Mouse (Mus musculus): ENCODE data around the gene Auts2. TPM values are rescaled to one million over a fixed set of nuclear protein-coding genes. Genes with fewer than 3 reads are reported as not detected.

Gene Auts2
- polyA plus RNA-seq, 1 experiment from 2014 or later: 32.6 TPM

DNA sequence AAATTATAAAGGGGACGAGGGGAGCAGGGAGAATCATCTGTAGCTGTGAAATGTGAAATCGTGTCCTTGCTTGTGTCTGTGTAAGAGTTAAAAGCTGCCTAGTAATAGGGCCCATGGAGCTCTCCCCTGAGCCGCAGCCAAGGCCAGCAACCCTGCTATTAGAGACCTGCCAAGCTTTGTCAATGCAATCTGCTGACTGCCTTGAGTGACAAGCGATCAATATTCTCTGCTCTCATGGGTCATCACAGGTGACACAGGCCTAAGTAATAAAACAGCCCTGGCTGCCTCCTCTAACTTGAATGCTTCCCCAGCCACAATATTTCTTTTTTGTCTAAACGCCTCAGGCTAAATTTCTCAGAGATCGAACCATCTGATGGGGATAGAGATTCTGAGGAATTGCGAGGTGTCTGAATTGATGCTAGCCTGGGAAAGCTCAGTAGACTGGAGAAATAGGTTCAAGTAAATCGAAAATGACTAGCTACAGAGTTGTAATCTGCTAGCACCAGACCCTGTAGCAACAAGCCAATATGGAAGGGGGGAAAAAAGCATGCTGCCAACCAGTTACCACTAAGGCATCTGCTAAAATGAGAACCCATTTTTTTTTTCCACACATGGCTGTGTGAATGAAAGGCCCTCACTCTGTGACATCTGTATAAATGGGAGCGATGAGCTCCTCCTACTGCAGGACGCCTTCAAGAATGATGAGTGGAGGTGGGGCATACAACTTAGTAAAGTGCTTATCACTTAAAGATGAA lies 453.5 kb downstream of the Auts2 start:
- Histone ChIP-seq H3K9ac (ENCODE audit: low read depth, low read length) (no peak overlapping the region), H3K9me3 (ENCODE audit: control insufficient read depth, low read length) (no peaks in the 10 kb centered on the region), H3K27me3 (ENCODE audit: control insufficient read depth, insufficient read depth, low read length) (no peaks in the 10 kb centered on the region), H3K4me2 (replicated peaks; ENCODE audit: low read depth, low read length) (no peak overlapping the region), H3K4me3 (ENCODE audit: low read length) (no peak overlapping the region), H3K27ac (ENCODE audit: low read depth, low read length) (no peak overlapping the region), H3K36me3 (ENCODE audit: control insufficient read depth, insufficient read depth, low read length) (no peaks in the 10 kb centered on the region), H3K4me1 (ENCODE audit: control insufficient read depth, insufficient read depth, low read length) (no peaks in the 10 kb centered on the region)
- WGBS: 86% methylated on average over 10 of the region's 10 CpGs
- ATAC-seq (ENCODE audit: low FRiP score, low TSS enrichment): no peak

- 83% methylated on average over 3 of the region's 3 CpGs for WGBS
- Histone ChIP-seq H3K4me1 (ENCODE audit: control insufficient read depth, insufficient read depth, low read length) (no peaks in the 10 kb centered on the region), H3K4me3 (ENCODE audit: low read length) (no peak overlapping the region), H3K9ac (ENCODE audit: low read depth, low read length) (no peak overlapping the region), H3K9me3 (ENCODE audit: control insufficient read depth, low read length) (no peaks in the 10 kb centered on the region), H3K36me3 (ENCODE audit: control insufficient read depth, insufficient read depth, low read length) (no peaks in the 10 kb centered on the region), H3K4me2 (replicated peaks; ENCODE audit: low read depth, low read length) (no peak overlapping the region), H3K27me3 (ENCODE audit: control insufficient read depth, insufficient read depth, low read length) (no peaks in the 10 kb centered on the region), H3K27ac (ENCODE audit: low read depth, low read length) (no peak overlapping the region)
- no peak for ATAC-seq (ENCODE audit: low FRiP score, low TSS enrichment)
These were observed 454.6 kb downstream of the Auts2 start for GRCm38 (mm10) chr5:132088585-132088984.

DNA sequence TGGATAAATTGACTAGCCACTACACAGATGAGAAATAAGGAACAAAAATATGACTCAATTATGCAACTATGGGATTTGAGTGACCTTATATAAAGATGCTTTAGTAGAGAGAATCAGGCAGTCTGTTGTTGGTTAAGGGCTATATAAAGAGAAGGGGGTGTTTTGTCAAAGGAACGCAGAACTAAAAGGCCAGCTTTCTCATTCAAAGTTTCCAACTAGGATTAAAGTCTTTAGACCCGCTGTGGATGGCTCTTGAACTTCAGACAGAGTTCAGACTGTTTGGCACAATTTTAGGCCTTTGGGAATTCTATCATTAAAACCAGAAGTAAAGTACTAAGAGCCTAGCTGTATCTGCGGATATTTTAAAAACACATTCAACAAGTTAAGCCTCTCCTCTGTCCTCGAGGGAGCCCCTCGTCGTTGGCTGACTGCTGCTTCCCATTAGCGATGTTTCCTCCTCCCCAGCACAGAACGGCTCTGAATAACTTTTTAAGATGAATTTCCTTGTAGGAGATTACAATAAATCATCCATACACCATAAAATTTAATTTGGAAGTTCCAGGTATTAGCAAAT lies 459.3 kb downstream of the Auts2 start:
- H3K4me3 ChIP-seq (ENCODE audit: low read length): no peak overlapping the region
- H3K4me2 ChIP-seq (replicated peaks; ENCODE audit: low read depth, low read length): no peak overlapping the region
- H3K9ac ChIP-seq (ENCODE audit: low read depth, low read length): no peak overlapping the region
- no peaks in the 10 kb centered on the region for H3K27me3 ChIP-seq (ENCODE audit: control insufficient read depth, insufficient read depth, low read length)
- H3K4me1 ChIP-seq (ENCODE audit: control insufficient read depth, insufficient read depth, low read length): no peaks in the 10 kb centered on the region
- no peak for ATAC-seq (ENCODE audit: low FRiP score, low TSS enrichment)
- no peaks in the 10 kb centered on the region for H3K9me3 ChIP-seq (ENCODE audit: control insufficient read depth, low read length)
- no peaks in the 10 kb centered on the region for H3K36me3 ChIP-seq (ENCODE audit: control insufficient read depth, insufficient read depth, low read length)
- WGBS: 38% methylated on average over 8 of the region's 8 CpGs
- no peak overlapping the region for H3K27ac ChIP-seq (ENCODE audit: low read depth, low read length)

DNA sequence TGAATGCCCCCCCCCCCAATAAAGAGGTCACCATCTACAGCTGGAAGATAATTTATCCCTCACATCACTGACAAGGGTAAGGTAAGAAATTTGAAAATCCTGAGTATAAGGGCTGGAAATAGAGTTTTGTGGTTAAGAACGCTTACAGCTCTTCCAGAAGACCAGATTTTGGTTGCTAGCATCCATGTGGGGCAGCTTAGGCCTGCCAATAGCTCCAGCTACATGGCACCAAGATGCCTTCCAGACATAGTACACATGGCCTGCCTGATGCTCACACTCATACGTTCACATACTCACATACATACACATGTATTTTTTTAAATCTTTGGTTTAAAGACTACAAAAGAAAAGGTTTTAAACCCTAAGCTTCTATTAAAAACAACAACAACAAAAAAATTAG lies 467.2 kb downstream of the Auts2 start:
- Histone ChIP-seq H3K4me3 (ENCODE audit: low read length) (no peak overlapping the region), H3K4me2 (replicated peaks; ENCODE audit: low read depth, low read length) (no peak overlapping the region), H3K36me3 (ENCODE audit: control insufficient read depth, insufficient read depth, low read length) (no peaks in the 10 kb centered on the region), H3K27me3 (ENCODE audit: control insufficient read depth, insufficient read depth, low read length) (no peaks in the 10 kb centered on the region), H3K27ac (ENCODE audit: low read depth, low read length) (no peak overlapping the region), H3K9ac (ENCODE audit: low read depth, low read length) (no peak overlapping the region), H3K4me1 (ENCODE audit: control insufficient read depth, insufficient read depth, low read length) (peaks cover 35% of the 10 kb centered on the region), H3K9me3 (ENCODE audit: control insufficient read depth, low read length) (no peaks in the 10 kb centered on the region)
- ATAC-seq (ENCODE audit: low FRiP score, low TSS enrichment): no peak
- 89% methylated on average over 2 of the region's 2 CpGs for WGBS

DNA sequence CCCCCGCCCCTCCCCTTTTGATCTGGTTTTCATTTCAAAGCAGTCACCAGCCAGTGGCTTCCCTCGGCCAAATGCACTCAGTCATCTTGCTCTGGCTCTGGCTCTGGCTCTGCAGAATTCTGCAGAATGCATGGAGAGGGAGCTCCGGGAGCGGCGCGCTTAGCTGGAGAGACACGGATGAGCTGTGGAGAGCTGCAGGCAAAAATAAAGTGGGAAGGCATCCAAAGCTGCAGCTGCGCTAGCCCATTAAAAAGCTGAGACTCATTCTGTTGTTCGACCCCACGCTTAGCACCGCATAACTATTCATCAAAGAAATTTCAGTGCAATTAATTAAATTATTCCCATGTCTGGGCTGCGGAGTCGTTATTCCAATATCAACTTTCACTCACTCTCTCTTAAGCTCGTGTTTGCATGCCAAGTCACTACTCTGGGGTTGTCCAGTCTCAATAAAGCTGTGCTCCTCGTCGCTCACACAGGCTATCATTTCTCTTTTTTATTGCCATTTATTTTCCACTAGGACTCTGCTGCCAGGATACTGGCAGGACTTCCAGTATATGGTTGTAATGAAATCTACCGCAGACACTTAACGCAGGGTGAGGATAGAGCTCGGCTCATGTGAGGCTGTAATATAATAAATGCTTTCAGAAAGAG lies 468.3 kb downstream of the Auts2 start:
- H3K27ac ChIP-seq (ENCODE audit: low read depth, low read length): peak overlapping the region; percentile 5; the same call in 1 of the 2 replicates
- no peaks in the 10 kb centered on the region for H3K36me3 ChIP-seq (ENCODE audit: control insufficient read depth, insufficient read depth, low read length)
- H3K27me3 ChIP-seq (ENCODE audit: control insufficient read depth, insufficient read depth, low read length): no peaks in the 10 kb centered on the region
- H3K9ac ChIP-seq (ENCODE audit: low read depth, low read length): no peak overlapping the region
- ATAC-seq (ENCODE audit: low FRiP score, low TSS enrichment): peak; percentile 82
- H3K9me3 ChIP-seq (ENCODE audit: control insufficient read depth, low read length): no peaks in the 10 kb centered on the region
- WGBS: 14% methylated on average over 19 of the region's 19 CpGs
- H3K4me1 ChIP-seq (ENCODE audit: control insufficient read depth, insufficient read depth, low read length): peaks cover 35% of the 10 kb centered on the region
- peak overlapping the region; percentile 13 for H3K4me2 ChIP-seq (replicated peaks; ENCODE audit: low read depth, low read length)
- peak overlapping the region; percentile 7; the same call in 1 of the 2 replicates for H3K4me3 ChIP-seq (ENCODE audit: low read length)

GRCm38 (mm10) chr5:132074360-132074723 lies 468.8 kb downstream of the Auts2 start:
- H3K27me3 ChIP-seq (ENCODE audit: control insufficient read depth, insufficient read depth, low read length): no peaks in the 10 kb centered on the region
- H3K4me3 ChIP-seq (ENCODE audit: low read length): no peak overlapping the region
- ATAC-seq (ENCODE audit: low FRiP score, low TSS enrichment): peak; percentile 81
- H3K9ac ChIP-seq (ENCODE audit: low read depth, low read length): no peak overlapping the region
- no peaks in the 10 kb centered on the region for H3K9me3 ChIP-seq (ENCODE audit: control insufficient read depth, low read length)
- peak overlapping the region; percentile 13 for H3K4me2 ChIP-seq (replicated peaks; ENCODE audit: low read depth, low read length)
- peaks cover 35% of the 10 kb centered on the region for H3K4me1 ChIP-seq (ENCODE audit: control insufficient read depth, insufficient read depth, low read length)
- peak overlapping the region; percentile 43; the same call in 1 of the 2 replicates for H3K27ac ChIP-seq (ENCODE audit: low read depth, low read length)
- H3K36me3 ChIP-seq (ENCODE audit: control insufficient read depth, insufficient read depth, low read length): no peaks in the 10 kb centered on the region
- 10% methylated on average over 11 of the region's 11 CpGs for WGBS

DNA sequence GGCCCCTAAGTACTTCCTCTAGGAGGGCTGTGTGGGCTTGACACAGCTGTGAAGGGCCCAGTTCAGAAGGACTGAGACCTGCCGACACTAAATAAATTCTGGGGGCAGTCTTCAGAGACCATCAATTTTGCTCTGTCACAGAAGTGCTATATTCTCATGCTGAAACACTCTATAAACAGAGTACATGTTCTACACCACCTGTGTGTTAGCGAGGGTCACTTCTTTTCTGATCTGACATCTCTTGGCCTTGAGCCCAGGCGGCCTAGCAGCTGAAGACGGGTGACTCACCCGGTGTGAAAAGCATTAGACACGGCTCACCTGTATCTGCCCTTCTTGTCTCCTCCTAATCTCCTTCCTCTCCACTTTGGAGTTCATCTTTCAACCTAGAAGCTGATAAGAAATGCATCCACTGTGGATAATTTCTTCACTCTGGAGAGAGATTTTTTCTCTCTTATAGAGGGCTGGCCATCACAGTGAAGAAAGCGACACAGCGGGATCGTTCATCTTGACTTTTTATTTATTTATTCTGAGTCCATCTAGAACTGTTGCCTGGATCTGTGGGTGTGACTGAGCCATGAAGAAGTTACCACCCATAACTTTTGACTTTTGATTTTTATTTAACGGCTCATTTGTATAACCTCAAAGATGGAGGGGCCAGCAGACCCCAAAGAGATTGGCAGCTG lies 469.3 kb downstream of the Auts2 start:
- no peak overlapping the region for H3K4me3 ChIP-seq (ENCODE audit: low read length)
- H3K4me2 ChIP-seq (replicated peaks; ENCODE audit: low read depth, low read length): peak overlapping the region; percentile 13
- no peaks in the 10 kb centered on the region for H3K9me3 ChIP-seq (ENCODE audit: control insufficient read depth, low read length)
- no peaks in the 10 kb centered on the region for H3K27me3 ChIP-seq (ENCODE audit: control insufficient read depth, insufficient read depth, low read length)
- H3K9ac ChIP-seq (ENCODE audit: low read depth, low read length): no peak overlapping the region
- H3K36me3 ChIP-seq (ENCODE audit: control insufficient read depth, insufficient read depth, low read length): no peaks in the 10 kb centered on the region
- peaks cover 35% of the 10 kb centered on the region for H3K4me1 ChIP-seq (ENCODE audit: control insufficient read depth, insufficient read depth, low read length)
- peak overlapping the region; percentile 43; the same call in 1 of the 2 replicates for H3K27ac ChIP-seq (ENCODE audit: low read depth, low read length)
- WGBS: 17% methylated on average over 10 of the region's 10 CpGs
- peak; percentile 59; the same call in 1 of the 2 replicates for ATAC-seq (ENCODE audit: low FRiP score, low TSS enrichment)

GRCm38 (mm10) chr5:132072356-132072755 lies 470.8 kb downstream of the Auts2 start:
- peaks cover 47% of the 10 kb centered on the region for H3K4me1 ChIP-seq (ENCODE audit: control insufficient read depth, insufficient read depth, low read length)
- ATAC-seq (ENCODE audit: low FRiP score, low TSS enrichment): no peak
- no peak overlapping the region for H3K9ac ChIP-seq (ENCODE audit: low read depth, low read length)
- H3K9me3 ChIP-seq (ENCODE audit: control insufficient read depth, low read length): no peaks in the 10 kb centered on the region
- H3K27me3 ChIP-seq (ENCODE audit: control insufficient read depth, insufficient read depth, low read length): no peaks in the 10 kb centered on the region
- no peak overlapping the region for H3K4me2 ChIP-seq (replicated peaks; ENCODE audit: low read depth, low read length)
- no peaks in the 10 kb centered on the region for H3K36me3 ChIP-seq (ENCODE audit: control insufficient read depth, insufficient read depth, low read length)
- 0 out of 2 replicates have a peak overlapping the region, but pooled peaks have one; percentile 3 for H3K27ac ChIP-seq (ENCODE audit: low read depth, low read length)
- no peak overlapping the region for H3K4me3 ChIP-seq (ENCODE audit: low read length)
- 34% methylated on average over 4 of the region's 4 CpGs for WGBS

Data from kidney, embryonic 14.5 days (tissue).